Comparison of ENCODE assay signal across 28 mouse cellular contexts in the genomic region with DNA sequence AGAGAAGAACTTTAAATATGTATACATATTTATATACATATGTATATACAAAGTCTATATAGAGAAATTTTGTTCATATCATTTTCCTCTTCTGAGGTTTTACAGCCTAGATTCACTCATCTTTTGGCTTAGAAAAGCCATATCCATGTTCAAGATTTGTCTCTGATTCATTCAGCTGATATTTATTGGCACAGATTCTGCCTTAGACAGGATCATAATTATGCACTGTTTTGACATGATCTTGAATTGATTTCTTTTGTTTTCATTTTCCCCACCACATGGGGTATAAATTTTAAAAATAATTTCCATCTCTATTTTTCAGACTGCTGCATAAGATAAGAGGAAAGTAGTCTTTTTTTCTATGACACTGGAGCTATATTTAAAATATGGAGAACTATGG.
A peak's percentile ranks its signal among the peaks of the same experiment; 100 is the strongest.
DNase-seq lines count a peak whose midpoint lies in the region; ATAC-seq lines count a peak whose summit lies in the region.
"Had no signal": no experiment of that assay in that cellular context is flagged by ENCODE, and none has a peak within 500 bp of the region (broad histone marks: within the 10 kb centered on the region; RNA-seq: fewer than 3 reads in every experiment).

No protein-coding gene starts in this region.

- H3K4me2 ChIP-seq in embryonic facial prominence, embryonic 14.5 days (ENCODE audit: low read depth, low read length), result no peak overlapping the region
- no peak overlapping the region for H3K4me2 ChIP-seq in forebrain, embryonic 16.5 days (ENCODE audit: low read length)
- no peak overlapping the region for H3K4me2 ChIP-seq in forebrain, embryonic 11.5 days (ENCODE audit: low read depth, low read length, severe bottlenecking)
- H3K4me2 ChIP-seq: embryonic facial prominence, embryonic 15.5 days; heart, embryonic 11.5 days; hindbrain, embryonic 12.5 days; hindbrain, embryonic 15.5 days had no signal

- no peak for ATAC-seq in embryonic facial prominence, embryonic 14.5 days (ENCODE audit: low read depth)
- peak; percentile 71 for ATAC-seq in forebrain, embryonic 16.5 days
- ATAC-seq in forebrain, embryonic 11.5 days (replicated peaks; ENCODE audit: low FRiP score), result no peak
- no peak for ATAC-seq in cerebellum, adult (ENCODE audit: insufficient number of reproducible peaks, low FRiP score, low TSS enrichment)
- ATAC-seq: activated CD4-positive, CD25-positive, alpha-beta regulatory T cell, adult 4 months; intestine, postnatal 0 days had no signal

- no peak overlapping the region for H3K4me3 ChIP-seq in embryonic facial prominence, embryonic 14.5 days (ENCODE audit: low read depth, low read length)
- H3K4me3 ChIP-seq in embryonic facial prominence, embryonic 10.5 days, result no peak overlapping the region
- no peak overlapping the region for H3K4me3 ChIP-seq in forebrain, embryonic 16.5 days (replicated peaks; ENCODE audit: low read length)
- H3K4me3 ChIP-seq in forebrain, embryonic 11.5 days (ENCODE audit: low read depth, low read length), result no peak overlapping the region
- H3K4me3 ChIP-seq: embryonic facial prominence, embryonic 15.5 days; hindbrain, embryonic 12.5 days; hindbrain, embryonic 15.5 days had no signal

- no peaks in the 10 kb centered on the region for H3K9me3 ChIP-seq in embryonic facial prominence, embryonic 14.5 days (ENCODE audit: control insufficient read depth, low read length)
- no peaks in the 10 kb centered on the region for H3K9me3 ChIP-seq in embryonic facial prominence, embryonic 10.5 days
- H3K9me3 ChIP-seq in forebrain, embryonic 16.5 days (ENCODE audit: control insufficient read depth, low read length), result no peaks in the 10 kb centered on the region
- no peaks in the 10 kb centered on the region for H3K9me3 ChIP-seq in forebrain, embryonic 11.5 days (ENCODE audit: control insufficient read depth, low read length)
- H3K9me3 ChIP-seq: embryonic facial prominence, embryonic 15.5 days; G1E; hindbrain, embryonic 12.5 days; hindbrain, embryonic 15.5 days had no signal

- no peaks in the 10 kb centered on the region for H3K4me1 ChIP-seq in embryonic facial prominence, embryonic 14.5 days (ENCODE audit: control insufficient read depth, insufficient read depth, low read length)
- H3K4me1 ChIP-seq in embryonic facial prominence, embryonic 10.5 days, result no peaks in the 10 kb centered on the region
- no peaks in the 10 kb centered on the region for H3K4me1 ChIP-seq in forebrain, embryonic 16.5 days (replicated peaks; ENCODE audit: control insufficient read depth, insufficient read depth, low read length)
- H3K4me1 ChIP-seq in forebrain, embryonic 11.5 days (replicated peaks; ENCODE audit: control insufficient read depth, insufficient read depth, low read length), result no peaks in the 10 kb centered on the region
- H3K4me1 ChIP-seq: embryonic facial prominence, embryonic 15.5 days; hindbrain, embryonic 12.5 days; hindbrain, embryonic 15.5 days had no signal

- no peaks in the 10 kb centered on the region for H3K36me3 ChIP-seq in embryonic facial prominence, embryonic 14.5 days (ENCODE audit: control insufficient read depth, insufficient read depth, low read length)
- no peaks in the 10 kb centered on the region for H3K36me3 ChIP-seq in embryonic facial prominence, embryonic 10.5 days (replicated peaks)
- H3K36me3 ChIP-seq in forebrain, embryonic 16.5 days (ENCODE audit: control insufficient read depth, insufficient read depth), result no peaks in the 10 kb centered on the region
- no peaks in the 10 kb centered on the region for H3K36me3 ChIP-seq in forebrain, embryonic 11.5 days (ENCODE audit: control insufficient read depth, insufficient read depth, low read length)
- H3K36me3 ChIP-seq: embryonic facial prominence, embryonic 15.5 days; G1E; hindbrain, embryonic 12.5 days; hindbrain, embryonic 15.5 days had no signal

- H3K27ac ChIP-seq in embryonic facial prominence, embryonic 14.5 days (replicated peaks; ENCODE audit: low read depth, low read length), result no peak overlapping the region
- no peak overlapping the region for H3K27ac ChIP-seq in embryonic facial prominence, embryonic 10.5 days (replicated peaks)
- H3K27ac ChIP-seq in forebrain, embryonic 16.5 days (ENCODE audit: low read length), result no peak overlapping the region
- H3K27ac ChIP-seq in forebrain, embryonic 11.5 days (ENCODE audit: low read depth, low read length), result no peak overlapping the region
- H3K27ac ChIP-seq: embryonic facial prominence, embryonic 15.5 days; hindbrain, embryonic 12.5 days; hindbrain, embryonic 15.5 days had no signal

- H3K9ac ChIP-seq in embryonic facial prominence, embryonic 14.5 days (ENCODE audit: low read depth, low read length), result no peak overlapping the region
- H3K9ac ChIP-seq in forebrain, embryonic 16.5 days (replicated peaks; ENCODE audit: low read depth, low read length), result no peak overlapping the region
- H3K9ac ChIP-seq in forebrain, embryonic 11.5 days (ENCODE audit: low read length), result no peak overlapping the region
- H3K9ac ChIP-seq: embryonic facial prominence, embryonic 15.5 days; hindbrain, embryonic 12.5 days; hindbrain, embryonic 15.5 days had no signal

- DNase-seq in embryonic facial prominence, embryonic 14.5 days (ENCODE audit: low spot score), result peak; percentile 71
- no peak for DNase-seq in embryonic facial prominence, embryonic 10.5 days (ENCODE audit: low spot score)
- DNase-seq in forebrain, embryonic 11.5 days (ENCODE audit: low spot score), result no peak
- peak; percentile 20 for DNase-seq in 3T3-L1 (ENCODE audit: low read depth, low spot score)
- DNase-seq in brain, adult 2 months (ENCODE audit: low read depth, low spot score), result peak; percentile 19
- DNase-seq in gastrocnemius, postnatal 4 days (ENCODE audit: low spot score in 2 of 2), result no peak
- DNase-seq: adrenal gland, adult 8-10 months; adrenal gland, postnatal 25 days; B cell, adult 2 months; cerebellum, adult 11-12 months; cerebellum, adult 8-10 months; cerebellum, postnatal 10 days; cerebellum, postnatal 36 days; embryo, embryonic 11 days; gastrocnemius, postnatal 10 days; gastrocnemius, postnatal 36 days; heart, adult 11 months; kidney, adult 2 months had no signal

- no peaks in the 10 kb centered on the region for H3K27me3 ChIP-seq in embryonic facial prominence, embryonic 14.5 days (replicated peaks; ENCODE audit: control insufficient read depth, insufficient read depth, low read length)
- H3K27me3 ChIP-seq in embryonic facial prominence, embryonic 10.5 days (replicated peaks; ENCODE audit: low read depth, poor library complexity, severe bottlenecking), result no peaks in the 10 kb centered on the region
- H3K27me3 ChIP-seq in forebrain, embryonic 16.5 days (replicated peaks; ENCODE audit: control insufficient read depth, insufficient read depth, low read length), result no peaks in the 10 kb centered on the region
- no peaks in the 10 kb centered on the region for H3K27me3 ChIP-seq in forebrain, embryonic 11.5 days (ENCODE audit: control insufficient read depth, insufficient read depth, low read length)
- H3K27me3 ChIP-seq: CH12.LX; embryonic facial prominence, embryonic 15.5 days; hindbrain, embryonic 12.5 days; hindbrain, embryonic 15.5 days had no signal

Comparison
In these comparisons a context has a peak if more than half of its experiments do, and no peak if none do; other contexts are left out.
1. DNase-seq: peak in embryonic facial prominence, embryonic 14.5 days (single experiment), 3T3-L1 (single experiment) and brain, adult 2 months (single experiment); none in embryonic facial prominence, embryonic 10.5 days (single experiment), forebrain, embryonic 11.5 days (single experiment) and gastrocnemius, postnatal 4 days (0 of 2).